Mouse (Mus musculus): Measurements from ENCODE around the gene Ccdc88c.
A peak's percentile ranks its signal among the peaks of the same experiment; 100 is the strongest.

Ccdc88c gene

DNA sequence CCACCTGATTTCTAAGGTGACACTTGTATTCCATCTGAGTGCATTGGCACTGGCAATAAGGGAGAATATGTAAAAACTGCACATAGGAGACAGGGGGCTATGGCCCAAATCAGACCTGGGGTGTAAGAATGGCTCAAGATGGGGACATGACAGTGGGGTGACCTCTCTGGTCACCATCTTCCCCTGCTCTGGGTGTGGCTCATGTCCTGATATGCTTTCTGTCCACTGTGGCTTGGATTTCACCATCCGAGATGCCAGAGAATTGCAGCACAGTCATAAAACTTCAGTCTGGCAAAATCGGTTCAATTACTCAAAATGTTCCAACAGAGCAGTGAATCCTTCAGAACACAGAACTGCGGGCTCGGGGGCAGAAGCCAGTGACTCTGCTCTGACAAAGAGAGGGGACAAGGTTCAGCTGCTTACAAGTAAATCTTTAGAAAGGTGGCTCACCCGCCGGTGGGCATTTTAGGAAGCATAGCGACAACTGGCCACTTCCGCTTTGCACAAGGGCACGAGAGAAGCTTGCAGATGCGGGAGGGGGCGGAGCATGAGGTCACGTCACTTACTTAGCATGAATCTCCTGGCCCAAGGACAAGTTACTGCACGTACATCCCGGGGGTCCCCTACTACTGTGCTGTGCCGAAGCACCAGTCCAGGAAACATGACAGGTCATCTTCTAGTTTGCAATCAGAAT is 104.1 kb downstream of the Ccdc88c start:
- DNase-seq, result no peak

DNA sequence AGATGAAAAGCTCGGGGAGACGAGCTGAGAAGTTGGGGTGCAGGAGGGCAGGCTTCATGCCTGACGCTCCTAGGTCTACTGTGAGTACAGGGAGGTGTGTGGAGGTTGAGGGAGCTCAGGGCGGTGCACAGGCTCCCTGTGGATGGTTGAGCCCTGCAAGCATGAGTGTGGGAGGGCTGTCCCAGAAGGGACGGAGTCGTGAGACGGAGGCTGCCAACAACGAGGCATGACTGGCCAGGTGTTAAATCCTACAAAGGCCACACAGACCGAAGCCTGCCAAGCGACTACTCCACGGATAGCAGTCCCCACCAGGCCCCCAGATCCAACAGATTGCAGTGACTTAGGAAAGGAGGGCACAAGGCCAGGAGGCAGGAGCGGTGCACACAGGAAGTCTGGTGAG is 118.1 kb downstream of the Ccdc88c start:
- peak; percentile 86 for DNase-seq

DNA sequence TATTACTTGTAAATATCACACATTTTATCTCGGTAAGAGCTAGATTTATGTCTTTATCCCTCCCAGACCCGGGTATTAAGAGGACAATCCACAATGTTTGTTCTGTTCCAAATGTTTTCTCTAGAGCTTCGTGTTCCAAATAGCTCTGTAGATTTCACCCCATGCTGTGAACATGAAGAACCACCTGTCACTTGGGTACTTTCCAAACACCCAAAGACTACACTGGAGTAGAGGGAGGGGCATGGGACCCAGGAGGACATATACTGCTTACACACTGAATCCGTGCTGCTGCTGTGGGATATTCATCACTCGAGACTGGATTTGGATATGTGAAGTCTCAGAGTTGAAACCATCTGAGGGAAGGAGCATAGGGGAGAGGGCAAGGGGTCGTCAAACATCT is 119.1 kb downstream of the Ccdc88c start:
- peak; percentile 74 for DNase-seq

DNA sequence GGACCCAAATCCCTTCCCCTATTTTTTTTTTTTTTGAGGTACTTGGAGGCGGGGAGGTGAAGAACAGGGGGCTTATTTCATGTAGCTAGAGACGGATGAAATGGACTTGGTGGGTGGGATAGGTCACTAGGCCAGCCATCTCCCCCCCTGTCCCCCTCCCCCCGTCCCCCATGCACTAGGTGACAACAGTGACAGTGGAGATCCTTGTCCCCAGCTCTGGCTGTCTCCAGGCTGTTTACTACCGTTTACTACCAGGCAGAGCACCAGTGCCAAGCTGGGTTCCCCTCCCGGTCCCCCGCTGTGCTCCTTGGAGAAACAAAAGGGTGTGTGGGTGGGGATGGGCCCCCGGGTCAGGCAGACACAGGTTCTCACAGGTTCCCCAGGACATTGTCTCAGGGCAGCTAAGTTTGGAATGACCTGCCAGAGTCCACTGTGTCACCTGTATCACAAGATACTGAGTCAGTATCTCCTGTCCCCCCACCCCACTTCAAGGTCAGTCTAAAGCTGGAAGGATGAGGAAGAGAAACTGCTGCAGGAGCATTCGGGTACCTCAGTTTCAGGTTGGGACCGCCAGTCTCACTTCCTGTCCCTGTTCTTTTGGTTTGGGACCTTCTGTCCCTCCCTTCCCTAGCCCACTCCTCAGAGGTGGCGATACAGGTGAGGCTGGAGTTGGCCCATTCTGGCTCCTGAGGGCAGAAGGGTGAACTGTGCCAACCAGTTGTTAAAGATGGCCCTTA is 120.4 kb downstream of the Ccdc88c start:
- DNase-seq, result peak; percentile 70

GRCm38 (mm10) chr12:100907598-100908297 is 121.1 kb downstream of the Ccdc88c start, which contains the start of gene Gpr68:
Gpr68 (minus strand) TSS chr12:100908198.
- peak; percentile 78 for DNase-seq

DNA sequence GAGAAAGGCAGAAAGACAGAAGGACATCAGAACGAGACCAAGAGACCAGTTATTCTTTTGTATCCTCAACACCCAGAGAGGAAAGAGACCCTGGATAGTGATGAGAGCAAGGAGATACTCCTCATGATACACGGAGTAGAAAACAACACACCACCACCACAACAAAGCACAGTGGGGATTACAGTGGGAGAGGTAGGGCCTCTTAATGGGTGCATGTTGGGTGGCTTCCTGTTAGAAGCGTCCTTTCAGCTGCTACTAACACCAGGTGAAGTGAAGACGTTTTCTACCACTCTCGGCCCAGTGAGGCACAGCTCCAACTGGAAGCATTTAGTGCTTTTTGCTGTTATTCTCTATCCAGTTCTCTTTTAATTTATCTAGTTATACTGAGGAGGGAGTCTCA is 122.0 kb downstream of the Ccdc88c start:
- no peak for DNase-seq

DNA sequence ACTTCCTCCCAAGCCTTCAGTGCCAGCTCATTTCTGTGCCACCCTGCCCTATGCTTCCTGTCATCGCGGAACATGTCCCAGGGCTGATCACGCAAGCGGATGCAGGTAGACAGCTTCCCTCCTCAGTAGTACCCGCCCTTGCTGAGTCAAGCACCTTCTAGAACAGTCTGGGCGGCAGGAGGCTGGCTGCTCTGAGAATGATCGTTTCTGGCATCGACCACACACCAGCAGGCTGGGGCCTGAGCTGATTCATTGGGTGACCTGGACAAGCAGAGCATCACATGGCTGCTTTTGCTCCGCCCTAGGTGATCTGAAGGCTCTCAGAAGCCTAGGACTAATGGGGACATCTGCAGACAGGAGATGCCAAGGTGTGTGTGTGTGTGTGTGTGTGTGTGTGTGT is 125.1 kb downstream of the Ccdc88c start:
- DNase-seq, result peak; percentile 81

GRCm38 (mm10) chr12:100901386-100901785 is 127.5 kb downstream of the Ccdc88c start:
- no peak for DNase-seq

DNA sequence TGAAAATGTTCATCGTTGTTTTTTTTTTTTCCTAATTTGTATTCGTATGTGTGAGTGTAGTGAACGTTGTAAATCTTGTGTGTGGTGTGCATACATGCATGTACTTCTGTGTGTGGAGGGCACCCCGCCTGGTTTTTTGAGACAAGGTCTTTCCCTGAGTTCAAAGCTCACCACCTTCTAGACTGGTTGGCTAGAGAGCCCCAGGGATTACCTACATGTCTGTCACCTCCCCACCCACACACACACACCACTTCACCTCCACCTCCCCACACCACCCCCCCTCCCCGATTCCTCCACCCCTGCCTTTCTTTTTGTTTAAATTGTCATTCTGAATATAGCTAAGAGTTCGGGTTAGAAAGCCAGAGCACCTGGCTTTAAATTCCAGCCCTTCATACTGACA is 128.0 kb downstream of the Ccdc88c start:
- no peak for DNase-seq

- peak; percentile 89 for DNase-seq
Measured at GRCm38 (mm10) chr12:100899111-100899640, 129.7 kb downstream of the Ccdc88c start.

GRCm38 (mm10) chr12:100897736-100898650 is 130.9 kb downstream of the Ccdc88c start:
- DNase-seq, result peak; percentile 92

GRCm38 (mm10) chr12:100896661-100897060 is 132.2 kb downstream of the Ccdc88c start:
- DNase-seq, result no peak

DNA sequence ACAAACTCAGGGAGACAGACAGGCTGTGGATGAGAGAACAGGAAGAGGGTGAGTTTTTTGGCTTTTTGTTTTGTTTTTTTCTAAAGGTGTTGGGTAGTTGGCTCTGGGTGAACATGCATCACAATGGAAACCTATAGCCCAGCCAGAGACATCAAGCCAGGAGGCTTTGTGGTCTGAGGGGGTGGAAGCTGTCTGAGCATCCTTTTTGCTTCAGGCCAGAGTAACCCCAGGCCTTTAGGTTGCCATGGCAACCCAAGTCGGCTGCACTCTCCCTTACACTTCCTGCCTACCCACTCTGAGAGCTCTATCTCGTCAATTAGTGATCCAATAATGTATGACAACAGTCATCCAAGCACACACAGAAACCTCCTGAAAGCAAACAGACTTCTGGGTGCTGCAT is 133.4 kb downstream of the Ccdc88c start:
- no peak for DNase-seq

DNA sequence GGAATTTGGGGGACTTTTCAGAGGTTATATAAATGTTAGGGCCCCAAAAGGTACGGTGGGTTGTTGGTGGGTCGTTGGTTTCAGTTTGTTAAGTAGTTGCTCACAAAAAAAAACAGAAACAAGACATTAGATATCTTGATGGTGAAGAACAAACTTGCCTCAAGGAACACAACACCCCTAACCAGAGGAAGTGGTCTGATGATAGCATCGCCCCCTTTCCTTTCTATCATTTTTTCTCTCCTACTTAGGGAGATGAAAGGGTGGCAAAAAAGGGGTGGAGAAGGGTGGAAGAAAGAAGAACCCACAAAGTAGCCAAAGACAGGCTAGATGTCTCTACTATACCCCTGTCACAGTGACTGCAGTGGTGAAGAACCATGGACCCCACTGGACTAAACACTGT is 138.3 kb downstream of the Ccdc88c start:
- DNase-seq, result no peak

- peak; percentile 74 for DNase-seq
Measured at GRCm38 (mm10) chr12:100887801-100888258, 141.0 kb downstream of the Ccdc88c start.

DNA sequence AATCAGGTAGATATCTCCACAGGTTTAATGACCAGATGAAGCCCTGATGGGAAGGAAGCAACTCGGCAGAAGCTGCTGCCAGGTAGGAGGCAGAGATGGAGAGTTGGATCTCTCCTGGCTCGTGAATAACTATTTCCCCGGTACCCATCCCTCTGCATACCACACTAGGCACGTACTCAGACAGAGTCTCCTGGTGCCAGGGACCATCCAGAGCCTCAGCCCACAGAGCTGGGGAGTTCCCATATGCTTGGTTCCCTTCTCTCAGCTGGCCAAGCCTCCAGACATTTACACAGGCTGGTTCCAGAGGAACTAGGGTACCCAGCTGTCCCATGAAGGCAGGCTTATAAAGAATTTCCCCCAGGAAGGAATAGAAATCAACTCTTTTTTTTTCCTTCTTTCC is 142.0 kb downstream of the Ccdc88c start:
- DNase-seq, result no peak

DNA sequence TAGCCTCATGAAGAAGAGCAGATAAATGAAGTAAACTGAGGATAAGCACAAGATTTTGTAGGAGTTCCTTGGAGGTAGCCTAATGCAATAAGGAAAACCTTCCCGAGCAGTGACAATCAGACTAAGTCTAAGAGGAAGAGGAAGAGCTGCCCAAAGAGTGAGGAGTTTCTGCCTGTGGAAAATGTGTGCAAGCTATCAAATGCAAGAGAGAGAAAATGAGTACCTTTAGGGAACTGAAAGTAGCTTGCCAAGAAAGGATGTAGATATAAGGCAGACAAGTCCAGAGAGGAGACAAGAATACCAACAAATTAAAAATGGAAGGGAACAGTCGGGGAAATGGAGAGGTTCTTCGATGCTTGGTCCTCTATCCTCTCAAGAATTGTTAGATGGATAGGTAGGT is 143.3 kb downstream of the Ccdc88c start:
- no peak for DNase-seq

GRCm38 (mm10) chr12:100883168-100883567 is 145.7 kb downstream of the Ccdc88c start:
- no peak for DNase-seq

- no peak for DNase-seq
Measured at GRCm38 (mm10) chr12:100878556-100878955, 150.3 kb downstream of the Ccdc88c start.

GRCm38 (mm10) chr12:100877936-100878335 is 150.9 kb downstream of the Ccdc88c start:
- no peak for DNase-seq

GRCm38 (mm10) chr12:100875960-100876359 is 152.9 kb downstream of the Ccdc88c start:
- no peak for DNase-seq

GRCm38 (mm10) chr12:100875553-100875952 is 153.3 kb downstream of the Ccdc88c start:
- no peak for DNase-seq
